Mouse (Mus musculus) erythroblast, adult 5-6 weeks (primary cell): ENCODE measurements around the gene Nmt1. TPM values are rescaled to one million over a fixed set of nuclear protein-coding genes. Genes with fewer than 3 reads are reported as not detected.

Source experiments
- ATAC-seq: replicated peaks from 2 replicates; pipeline ENCODE4 v1.8.0; 2016; ENCODE audit warnings: moderate number of reproducible peaks, mild to moderate bottlenecking, moderate TSS enrichment, inconsistent platforms; ENCODE audit not compliant: poor library complexity, low FRiP score, severe bottlenecking
- total RNA-seq, 2 experiments: library from RNA; stranded (forward) in 1 of 2; stranded (reverse) in 1 of 2; fragments of 150-400 nt in 1 of 2; fragments of 200-764, 138-1000 nt in 1 of 2; gene quantifications; 2 replicates each; pipeline versions ENCODE4 v1.2.3 to v1.2.4; 2015 to 2017; ENCODE audit warnings: low replicate concordance in 2 of 2

The Nmt1 gene
- 17.8 and 31.3 TPM in 2 replicates for total RNA-seq (2015; ENCODE audit: low replicate concordance)
- 16.9 and 17.3 TPM in 2 replicates for total RNA-seq (2017; ENCODE audit: low replicate concordance)

DNA sequence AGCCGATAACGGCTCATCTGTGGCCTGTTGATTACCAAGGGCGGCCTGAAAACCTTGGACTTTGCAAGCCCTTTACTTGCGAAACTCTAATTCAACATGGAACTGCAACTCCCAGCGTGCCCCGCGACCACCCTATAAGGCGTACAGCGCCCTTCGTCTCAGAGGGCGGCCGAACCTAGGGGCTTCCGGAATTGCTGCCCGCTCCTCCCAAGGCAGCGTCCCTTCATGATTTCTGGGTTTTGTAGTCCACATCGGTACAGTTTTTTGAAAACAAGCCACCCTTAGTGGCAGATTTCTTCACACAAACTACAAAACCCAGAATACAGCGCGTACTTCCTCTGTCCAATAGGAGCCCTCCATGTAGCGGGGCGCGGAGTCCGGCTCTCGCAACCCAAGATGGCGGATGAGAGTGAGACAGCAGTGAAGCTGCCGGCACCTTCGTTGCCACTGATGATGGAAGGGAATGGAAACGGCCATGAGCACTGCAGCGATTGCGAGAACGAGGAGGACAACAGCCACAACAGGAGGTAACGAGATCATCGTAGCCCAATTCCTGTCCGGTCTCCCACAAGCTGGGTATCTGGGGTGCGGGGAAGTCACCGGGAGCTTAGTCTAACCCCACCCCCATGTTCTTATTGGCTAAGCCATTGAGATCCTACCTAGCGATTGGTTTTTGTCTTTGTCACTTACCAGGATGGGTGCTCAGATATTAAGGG, at the start of gene Nmt1, which contains the start of gene Dcakd:
Nmt1 (plus strand) TSS at position 15 of the 716 bp plus-strand sequence.
Dcakd (minus strand) TSS at position 158 of the 716 bp plus-strand sequence.
- ATAC-seq, result peak; percentile 94

DNA sequence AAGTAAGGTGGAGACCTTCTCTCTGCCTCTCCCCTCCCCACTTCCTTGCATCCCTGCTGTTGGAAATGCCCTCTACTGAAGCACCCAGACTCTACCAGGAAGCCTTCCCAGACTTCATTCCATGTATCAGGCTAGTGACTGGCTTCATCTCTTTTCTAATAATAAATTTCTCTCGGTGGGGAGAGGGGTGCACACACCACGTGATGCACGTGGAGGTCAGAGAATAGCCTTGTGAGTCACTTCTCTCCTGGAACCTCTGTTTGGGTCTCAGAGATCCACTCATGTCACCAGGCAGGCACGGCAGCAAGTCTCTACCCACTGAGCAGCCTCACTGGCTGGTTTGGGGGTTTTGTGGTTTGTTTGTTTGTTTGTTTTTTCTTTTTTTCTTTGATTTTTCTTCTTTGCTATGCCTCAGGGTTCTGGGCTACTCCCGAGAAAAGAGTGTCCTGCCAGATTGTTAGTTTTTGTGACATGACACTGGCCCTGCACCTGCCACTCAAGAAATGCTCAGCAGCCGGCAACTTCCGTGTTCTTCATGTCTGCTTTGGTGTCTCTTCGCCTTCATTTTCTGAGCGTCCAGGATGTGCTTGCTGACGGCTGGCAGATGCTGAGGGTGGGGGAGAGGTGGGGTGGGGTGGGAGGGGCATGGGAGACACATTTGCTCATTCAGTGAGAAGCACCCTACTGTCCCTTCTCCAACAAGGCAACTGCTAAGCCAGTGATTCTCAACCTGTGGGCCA, 46.7 kb upstream of the Nmt1 start:
- no peak for ATAC-seq

GRCm38 (mm10) chr11:102984086-102984485, 43.9 kb upstream of the Nmt1 start:
- no peak for ATAC-seq

GRCm38 (mm10) chr11:102984615-102985014, 43.4 kb upstream of the Nmt1 start:
- no peak for ATAC-seq

GRCm38 (mm10) chr11:102985160-102985559, 42.8 kb upstream of the Nmt1 start:
- no peak for ATAC-seq

- ATAC-seq, result no peak
Measured at GRCm38 (mm10) chr11:102989641-102990151, 38.3 kb upstream of the Nmt1 start.

GRCm38 (mm10) chr11:102990152-102990663, 37.8 kb upstream of the Nmt1 start:
- no peak for ATAC-seq

DNA sequence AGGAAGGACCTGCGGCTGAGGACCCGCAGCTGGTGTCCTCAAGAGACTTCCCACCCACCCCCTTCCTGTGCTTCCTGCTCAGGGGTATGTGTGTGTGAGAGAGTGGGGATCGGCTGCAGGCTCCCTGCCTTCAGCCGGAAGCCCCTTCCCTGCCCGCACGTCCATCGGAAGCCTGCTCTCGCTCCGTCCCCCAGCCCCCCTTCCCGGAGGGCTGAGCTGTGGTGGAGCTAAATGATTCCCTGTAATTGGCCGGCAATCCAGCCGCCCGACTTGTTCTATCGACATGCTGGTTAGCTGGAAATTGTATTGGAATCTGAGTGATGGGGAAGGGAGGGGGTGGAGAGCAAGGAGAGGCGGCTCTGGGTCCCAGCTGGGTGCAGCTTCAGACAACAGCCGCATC, 36.3 kb upstream of the Nmt1 start:
- no peak for ATAC-seq

DNA sequence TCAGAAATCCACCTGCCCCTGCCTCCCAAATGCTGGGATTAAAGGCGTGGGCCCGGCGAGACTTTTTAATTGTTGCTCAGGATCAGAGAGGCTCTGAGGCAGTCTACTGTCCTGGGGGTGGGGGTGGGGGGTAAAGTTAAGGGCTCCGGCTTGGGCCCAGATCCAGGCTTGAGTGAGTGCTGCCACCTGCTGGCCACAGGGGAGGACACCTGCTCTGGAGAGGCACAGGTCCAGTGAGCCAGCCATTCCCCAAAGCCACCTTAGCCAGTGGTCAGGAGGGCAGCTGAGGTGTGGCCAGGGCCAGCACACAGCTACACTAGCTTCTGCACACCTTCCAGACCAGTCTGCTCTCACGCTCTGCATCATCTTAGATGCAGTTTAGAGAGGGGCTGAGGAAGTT, 35.0 kb upstream of the Nmt1 start:
- ATAC-seq, result peak; percentile 78

DNA sequence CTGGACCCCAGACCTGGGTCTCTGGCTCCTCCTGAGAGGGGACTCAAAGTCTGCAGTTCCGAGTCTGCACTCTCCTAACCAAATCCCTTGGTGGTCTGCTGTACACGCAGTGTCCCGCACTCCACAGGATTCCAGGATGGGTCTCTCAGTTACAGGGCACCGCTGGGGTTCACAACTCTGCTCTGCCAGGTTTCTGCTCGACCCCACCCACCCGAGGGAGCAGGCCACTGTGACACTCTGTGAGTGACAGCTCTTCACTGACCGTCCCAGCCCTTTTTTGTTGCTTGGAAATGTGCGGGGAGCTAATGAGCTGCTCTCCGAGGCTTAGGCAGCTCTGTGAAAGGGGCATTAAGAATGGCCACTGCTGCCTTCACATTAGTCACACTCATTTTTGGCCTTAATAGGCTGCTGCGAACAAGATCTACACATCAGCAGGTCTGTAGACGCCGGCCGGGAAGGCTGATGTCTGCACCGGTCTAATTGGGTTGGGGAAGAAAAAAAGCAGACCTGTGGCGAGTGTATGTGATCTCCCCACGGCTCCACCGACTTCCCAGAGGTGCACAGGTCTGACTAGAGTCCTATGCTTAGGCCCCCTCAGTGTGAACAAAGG, 34.5 kb upstream of the Nmt1 start:
- no peak for ATAC-seq

DNA sequence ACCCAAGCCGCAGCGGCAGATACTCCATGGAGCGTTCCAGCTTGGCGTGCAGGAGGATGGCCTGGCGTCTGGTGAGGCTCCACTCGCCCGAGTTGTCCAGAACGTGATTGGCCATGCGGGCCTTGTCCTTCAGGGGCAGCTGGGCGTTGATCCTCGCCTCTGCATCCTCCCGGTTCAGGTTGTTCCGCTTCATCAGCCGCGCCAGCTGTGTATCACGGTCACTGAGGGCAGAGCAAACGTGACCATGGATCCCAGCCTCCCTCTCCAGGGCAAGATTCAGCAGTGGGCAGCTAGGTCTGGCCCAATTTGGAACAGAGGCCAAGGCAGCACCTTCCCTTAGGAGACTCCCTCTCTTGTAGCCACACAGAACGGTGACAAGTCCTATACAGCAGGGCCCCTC, 33.0 kb upstream of the Nmt1 start:
- ATAC-seq, result no peak

DNA sequence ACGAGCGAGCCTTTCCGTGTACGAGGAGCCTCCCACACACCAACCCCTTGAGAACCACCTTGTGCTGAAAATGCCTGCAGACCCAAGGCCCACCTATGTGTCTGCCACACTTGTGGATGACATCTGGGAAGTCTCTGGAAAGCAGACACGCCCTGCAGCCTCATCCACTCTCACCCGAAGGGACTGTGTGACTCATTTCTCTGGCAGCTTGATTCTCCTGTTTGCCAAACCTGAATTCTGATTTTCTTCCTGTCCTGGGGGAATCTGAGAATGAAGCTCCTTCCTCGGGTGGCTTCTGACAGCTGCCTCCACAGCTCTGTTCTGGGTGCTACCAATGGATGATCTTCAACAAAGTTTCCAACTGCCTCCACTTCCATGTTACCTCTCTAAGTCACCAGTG, 31.6 kb upstream of the Nmt1 start:
- no peak for ATAC-seq

GRCm38 (mm10) chr11:102996991-102997770, 30.8 kb upstream of the Nmt1 start:
- no peak for ATAC-seq

GRCm38 (mm10) chr11:102998254-102998576, 29.8 kb upstream of the Nmt1 start:
- ATAC-seq, result no peak

- ATAC-seq, result no peak
Measured at GRCm38 (mm10) chr11:102998577-102999316, 29.2 kb upstream of the Nmt1 start.

GRCm38 (mm10) chr11:102999317-102999970, 28.5 kb upstream of the Nmt1 start:
- no peak for ATAC-seq

DNA sequence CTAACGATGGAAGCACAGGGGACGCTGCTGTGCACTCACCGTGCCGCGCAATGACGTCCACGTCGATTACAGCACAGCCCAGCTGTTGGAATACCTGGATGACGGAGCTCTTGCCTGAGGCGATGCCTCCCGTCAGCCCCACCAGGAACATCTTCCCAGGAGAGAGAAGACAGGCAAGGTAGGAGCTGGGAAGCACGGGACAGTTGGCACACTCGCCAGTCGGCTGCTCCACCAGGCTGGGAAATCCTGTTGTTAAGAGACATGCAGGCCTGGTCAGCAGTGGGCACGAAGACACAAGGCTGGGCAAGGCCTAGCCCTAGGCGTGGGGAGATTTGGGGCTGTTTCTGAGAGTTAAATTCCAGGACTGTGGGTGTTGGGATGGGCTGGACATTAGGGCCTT, 27.9 kb upstream of the Nmt1 start:
- ATAC-seq, result no peak

DNA sequence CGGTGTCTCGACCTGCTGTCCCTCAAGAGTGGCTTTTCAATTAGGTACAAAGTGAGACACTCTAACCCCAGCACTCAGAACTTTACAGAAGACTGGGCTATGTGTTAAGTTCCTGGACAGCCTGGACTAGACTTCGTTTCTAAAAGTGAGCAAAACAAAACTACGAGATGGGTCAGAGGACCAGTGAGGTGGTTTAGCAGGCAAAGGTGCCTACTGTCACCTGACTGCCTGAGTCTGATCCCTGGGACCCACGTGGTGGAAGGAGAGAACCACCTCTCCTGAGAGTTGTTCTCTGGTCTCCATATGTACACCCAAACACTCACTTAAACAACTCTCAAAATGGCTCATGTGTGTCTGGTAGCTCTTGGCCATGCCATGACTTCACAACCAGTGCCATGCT, 26.9 kb upstream of the Nmt1 start:
- no peak for ATAC-seq

- no peak for ATAC-seq
Measured at GRCm38 (mm10) chr11:103003210-103003609, 24.8 kb upstream of the Nmt1 start.
